In genomic region chrX:75764135-75764793, GRCm38 (mm10) we compare ENCODE assay signal across 8 mouse cellular contexts.
A peak's percentile ranks its signal among the peaks of the same experiment; 100 is the strongest.
DNase-seq lines count a peak whose midpoint lies in the region; ATAC-seq and TF ChIP-seq lines count a peak whose summit lies in the region.

No protein-coding gene starts in this region.

- TF ChIP-seq CTCF in bone marrow macrophage, adult 2 months (IDR thresholded peaks at IDR 0.05; ENCODE audit: low read depth, low read length), result no peak
- peak; percentile 40 for TF ChIP-seq CTCF in stomach, postnatal 0 days (IDR thresholded peaks at IDR 0.05; ENCODE audit: low read depth)

- no peak for TF ChIP-seq EP300 in stomach, postnatal 0 days (optimal IDR thresholded peaks at IDR 0.05)

- H3K27ac ChIP-seq in bone marrow macrophage, adult 2 months (ENCODE audit: insufficient read depth, low read depth, low read length), result peak overlapping the region; percentile 86
- peak overlapping the region; percentile 84 for H3K27ac ChIP-seq in heart, embryonic 11.5 days (ENCODE audit: low read depth, low read length)
- peak overlapping the region; percentile 88 for H3K27ac ChIP-seq in kidney, embryonic 14.5 days (ENCODE audit: low read depth, low read length)
- H3K27ac ChIP-seq in limb, embryonic 15.5 days, result peak overlapping the region; percentile 87
- peak overlapping the region; percentile 73 for H3K27ac ChIP-seq in midbrain, embryonic 16.5 days (ENCODE audit: low read length)
- H3K27ac ChIP-seq in stomach, postnatal 0 days (replicated peaks), result peak overlapping the region; percentile 70

- peak overlapping the region; percentile 70 for H3K9ac ChIP-seq in heart, embryonic 11.5 days (ENCODE audit: low read depth, low read length)
- H3K9ac ChIP-seq in kidney, embryonic 14.5 days (ENCODE audit: low read depth, low read length), result peak overlapping the region; percentile 61
- peak overlapping the region; percentile 39 for H3K9ac ChIP-seq in limb, embryonic 15.5 days
- H3K9ac ChIP-seq in midbrain, embryonic 16.5 days (ENCODE audit: low read depth, low read length), result peak overlapping the region; percentile 60
- peak overlapping the region; percentile 56 for H3K9ac ChIP-seq in stomach, postnatal 0 days (ENCODE audit: low read length)

- TF ChIP-seq POLR2A in bone marrow macrophage, adult 2 months (IDR thresholded peaks at IDR 0.05; ENCODE audit: borderline replicate concordance, low read depth, low read length), result no peak

- 10% methylated on average over 19 of the region's 19 CpGs for WGBS in heart, embryonic 11.5 days (ENCODE audit: insufficient replicate concordance)
- 17% methylated on average over 18 of the region's 19 CpGs for WGBS in kidney, embryonic 14.5 days
- WGBS in limb, embryonic 15.5 days, result 12% methylated on average over 18 of the region's 19 CpGs
- WGBS in midbrain, embryonic 16.5 days, result 16% methylated on average over 19 of the region's 19 CpGs
- 15% methylated on average over 19 of the region's 19 CpGs for WGBS in stomach, postnatal 0 days

- no peaks in the 10 kb centered on the region for H3K9me3 ChIP-seq in heart, embryonic 11.5 days (replicated peaks; ENCODE audit: control insufficient read depth, low read length)
- H3K9me3 ChIP-seq in kidney, embryonic 14.5 days (ENCODE audit: control insufficient read depth, low read length), result no peaks in the 10 kb centered on the region
- H3K9me3 ChIP-seq in limb, embryonic 15.5 days, result no peaks in the 10 kb centered on the region
- no peaks in the 10 kb centered on the region for H3K9me3 ChIP-seq in midbrain, embryonic 16.5 days (replicated peaks; ENCODE audit: control insufficient read depth, low read length, poor library complexity, severe bottlenecking)
- no peaks in the 10 kb centered on the region for H3K9me3 ChIP-seq in stomach, postnatal 0 days (ENCODE audit: control insufficient read depth, low read length)

- DNase-seq in CD4-positive, CD25-positive, alpha-beta regulatory T cell, adult 2 months (ENCODE audit: low read depth, low spot score), result peak; percentile 48
- peak; percentile 43 for DNase-seq in stomach, postnatal 0 days (ENCODE audit: low spot score)

- H3K4me3 ChIP-seq in bone marrow macrophage, adult 2 months (ENCODE audit: insufficient read depth, low read length), result peak overlapping the region; percentile 92
- peak overlapping the region; percentile 56 for H3K4me3 ChIP-seq in heart, embryonic 11.5 days (ENCODE audit: low read depth, low read length)
- peak overlapping the region; percentile 52 for H3K4me3 ChIP-seq in kidney, embryonic 14.5 days (ENCODE audit: low read length)
- peak overlapping the region; percentile 51 for H3K4me3 ChIP-seq in limb, embryonic 15.5 days
- H3K4me3 ChIP-seq in midbrain, embryonic 16.5 days (ENCODE audit: low read depth, low read length), result peak overlapping the region; percentile 44
- peak overlapping the region; percentile 46 for H3K4me3 ChIP-seq in stomach, postnatal 0 days (ENCODE audit: low read depth, low read length)

- peak; percentile 64; the same call in 1 of the 2 replicates for ATAC-seq in erythroblast, adult 5-6 weeks (replicated peaks; ENCODE audit: low FRiP score, poor library complexity, severe bottlenecking)
- ATAC-seq in heart, embryonic 11.5 days (replicated peaks; ENCODE audit: insufficient number of reproducible peaks, low FRiP score, low TSS enrichment), result peak; percentile 81
- peak; percentile 98 for ATAC-seq in kidney, embryonic 14.5 days (ENCODE audit: low FRiP score, low TSS enrichment)
- ATAC-seq in limb, embryonic 15.5 days (ENCODE audit: insufficient number of reproducible peaks, low FRiP score, low TSS enrichment, low read depth), result peak; percentile 86
- peak; percentile 99 for ATAC-seq in midbrain, embryonic 16.5 days
- peak; percentile 92 for ATAC-seq in stomach, postnatal 0 days (ENCODE audit: low FRiP score, low TSS enrichment)

- 0 out of 2 replicates have a peak, but pooled peaks cover 2% of the 10 kb centered on the region for H3K4me1 ChIP-seq in bone marrow macrophage, adult 2 months (ENCODE audit: control insufficient read depth, insufficient read depth, low read length)
- no peaks in the 10 kb centered on the region for H3K4me1 ChIP-seq in heart, embryonic 11.5 days (ENCODE audit: control insufficient read depth, insufficient read depth, low read length)
- H3K4me1 ChIP-seq in kidney, embryonic 14.5 days (ENCODE audit: control insufficient read depth, insufficient read depth, low read length), result no peaks in the 10 kb centered on the region
- H3K4me1 ChIP-seq in limb, embryonic 15.5 days, result no peaks in the 10 kb centered on the region
- peaks cover 10% of the 10 kb centered on the region for H3K4me1 ChIP-seq in midbrain, embryonic 16.5 days (ENCODE audit: control insufficient read depth, insufficient read depth, low read length)
- H3K4me1 ChIP-seq in stomach, postnatal 0 days (replicated peaks; ENCODE audit: control insufficient read depth, insufficient read depth), result no peaks in the 10 kb centered on the region

- H3K36me3 ChIP-seq in heart, embryonic 11.5 days (ENCODE audit: control insufficient read depth, insufficient read depth, low read length), result no peaks in the 10 kb centered on the region
- H3K36me3 ChIP-seq in kidney, embryonic 14.5 days (ENCODE audit: control insufficient read depth, insufficient read depth, low read length), result no peaks in the 10 kb centered on the region
- H3K36me3 ChIP-seq in limb, embryonic 15.5 days, result no peaks in the 10 kb centered on the region
- H3K36me3 ChIP-seq in midbrain, embryonic 16.5 days (ENCODE audit: control insufficient read depth, insufficient read depth, low read length), result no peaks in the 10 kb centered on the region
- H3K36me3 ChIP-seq in stomach, postnatal 0 days (ENCODE audit: control insufficient read depth, insufficient read depth, low read length), result no peaks in the 10 kb centered on the region

- no peaks in the 10 kb centered on the region for H3K27me3 ChIP-seq in heart, embryonic 11.5 days (ENCODE audit: control insufficient read depth, insufficient read depth, low read length)
- H3K27me3 ChIP-seq in kidney, embryonic 14.5 days (ENCODE audit: control insufficient read depth, insufficient read depth, low read length), result no peaks in the 10 kb centered on the region
- H3K27me3 ChIP-seq in limb, embryonic 15.5 days, result no peaks in the 10 kb centered on the region
- no peaks in the 10 kb centered on the region for H3K27me3 ChIP-seq in midbrain, embryonic 16.5 days (ENCODE audit: control insufficient read depth, insufficient read depth, low read depth, low read length)
- no peaks in the 10 kb centered on the region for H3K27me3 ChIP-seq in stomach, postnatal 0 days (ENCODE audit: control insufficient read depth, insufficient read depth, low read length)

- H3K4me2 ChIP-seq in heart, embryonic 11.5 days, result peak overlapping the region; percentile 62
- H3K4me2 ChIP-seq in kidney, embryonic 14.5 days (replicated peaks; ENCODE audit: low read depth, low read length), result peak overlapping the region; percentile 43
- H3K4me2 ChIP-seq in limb, embryonic 15.5 days, result peak overlapping the region; percentile 47
- H3K4me2 ChIP-seq in midbrain, embryonic 16.5 days (ENCODE audit: low read length), result peak overlapping the region; percentile 62
- H3K4me2 ChIP-seq in stomach, postnatal 0 days (replicated peaks; ENCODE audit: low read depth), result peak overlapping the region; percentile 52

Comparison
In these comparisons a context has a peak if more than half of its experiments do, and no peak if none do; other contexts are left out.
1. Peak in every context shown above with its lines: DNase-seq, ATAC-seq, H3K4me3 ChIP-seq and H3K27ac ChIP-seq.